Mouse (Mus musculus) heart, adult 2 months (tissue): ENCODE measurements around the gene Nt5c1a. TPM values are rescaled to one million over a fixed set of nuclear protein-coding genes. Genes with fewer than 3 reads are reported as not detected.

Source experiments
- DNase-seq, 2 experiments: peaks; one replicate each; pipeline ENCODE4 v3.0.0; 2021
- H3K27ac ChIP-seq: fragments of 200-600 bp; 2 replicates; pipeline ENCODE4 v1.8.1; 2022
- H3K27me3 ChIP-seq: fragments of 200-500 bp; 2 replicates; pipeline ENCODE4 v1.6.1; 2012; ENCODE audit warnings: mild to moderate bottlenecking, low read length, inconsistent platforms, mixed read lengths; ENCODE audit not compliant: control insufficient read depth, insufficient read depth
- H3K36me3 ChIP-seq: fragments of 200-500 bp; 2 replicates; pipeline ENCODE4 v1.6.1; 2012; ENCODE audit warnings: low read length, inconsistent platforms; ENCODE audit not compliant: control insufficient read depth, insufficient read depth
- H3K4me1 ChIP-seq: fragments of 200-500 bp; 2 replicates; pipeline ENCODE4 v1.6.1; 2011; ENCODE audit warnings: low read length; ENCODE audit not compliant: control insufficient read depth, insufficient read depth
- H3K4me3 ChIP-seq: fragments of 200-600 bp; 2 replicates; pipeline ENCODE4 v1.8.1; 2022
- H3K79me2 ChIP-seq: fragments of 200-500 bp; replicated peaks from 2 replicates; pipeline ENCODE4 v1.6.1; 2012; ENCODE audit warnings: mild to moderate bottlenecking, inconsistent platforms, low read length, moderate library complexity, mixed read lengths; ENCODE audit not compliant: control insufficient read depth, insufficient read depth
- H3K9ac ChIP-seq: fragments of 200-500 bp; 2 replicates; pipeline ENCODE4 v1.6.1; 2012; ENCODE audit warnings: low read depth, mild to moderate bottlenecking, control low read depth, inconsistent platforms, low read length, mixed read lengths
- CTCF ChIP-seq: fragments of 200-600 bp; IDR thresholded peaks from 2 replicates; pipeline ENCODE4 v1.8.1; 2022; ENCODE audit warnings: antibody characterized with exemption, mild to moderate bottlenecking, moderate library complexity
- EP300 ChIP-seq: fragments of 200-500 bp; IDR thresholded peaks from 2 replicates; pipeline ENCODE4 v1.6.1; 2011; ENCODE audit warnings: low read depth, low read length, control low read depth; ENCODE audit not compliant: insufficient read depth
- POLR2A ChIP-seq: fragments of 200-500 bp; IDR thresholded peaks from 2 replicates; pipeline ENCODE4 v1.6.1; 2011; ENCODE audit warnings: mild to moderate bottlenecking, low read depth, low read length, control low read depth; ENCODE audit not compliant: insufficient read depth
- WGBS: fragments of 180-500 bp; shearing (Covaris S2); methylation state at CpG from one replicate; pipeline ENCODE4 v1.1.7; 2018; 5-methylcytosine and 5-hydroxymethylcytosine counted together
- intact Hi-C: fragments of 180-260 bp; cut with DNase I; formaldehyde crosslinking; loops from one replicate; pipeline ENCODE4 v1.15.1; 2025
- polyA plus RNA-seq: library from polyadenylated mRNA; depleted of rRNA; stranded (reverse); fragments of >200 nt; gene quantifications from 2 replicates; pipeline ENCODE4 v1.2.3, GENCODE M21; 2012
- total RNA-seq, 2 experiments: library from RNA; stranded (reverse); gene quantifications; 2 replicates each; pipeline ENCODE4 v1.2.3; 2021

The Nt5c1a gene
- total and polyA plus RNA-seq, 3 experiments = 19.6 to 57.6 (median 50.8) TPM

GRCm38 (mm10) chr4:123227707-123228106 is 26.4 kb downstream of the Nt5c1a start:
- TF ChIP-seq EP300 (no peak), CTCF (no peak), POLR2A (no peak)
- 21% methylated on average over 4 of the region's 4 CpGs for WGBS
- intact Hi-C loops = no loop called here
- peak; percentile 75 to 85 for DNase-seq
- Histone ChIP-seq H3K27me3 (no peaks in the 10 kb centered on the region), H3K4me1 (peaks cover 14% of the 10 kb centered on the region), H3K27ac (peak overlapping the region; percentile 52), H3K36me3 (no peaks in the 10 kb centered on the region), H3K9ac (no peak overlapping the region), H3K4me3 (no peak overlapping the region), H3K79me2 (no peaks in the 10 kb centered on the region)

- intact Hi-C loops = no loop called here
- TF ChIP-seq EP300 (peak; percentile 99), CTCF (no peak), POLR2A (0 out of 2 replicates have a peak, but pooled peaks have one; percentile 20)
- H3K4me1 ChIP-seq = peaks cover 18% of the 10 kb centered on the region
- no peaks in the 10 kb centered on the region for H3K27me3 ChIP-seq
- no peak overlapping the region for H3K4me3 ChIP-seq
- no peak overlapping the region for H3K9ac ChIP-seq
- DNase-seq = peak; percentile 79 to 86
- WGBS = 25% methylated on average over 2 of the region's 2 CpGs
- no peaks in the 10 kb centered on the region for H3K79me2 ChIP-seq
- H3K36me3 ChIP-seq = no peaks in the 10 kb centered on the region
- peak overlapping the region; percentile 52 for H3K27ac ChIP-seq
Observed at GRCm38 (mm10) chr4:123228270-123228669, 27.0 kb downstream of the Nt5c1a start.

- peak; percentile 66 to 73 for DNase-seq
- WGBS = 71% methylated on average over 11 of the region's 11 CpGs
- TF ChIP-seq CTCF = no peak
- TF ChIP-seq POLR2A = no peak
- no peak for TF ChIP-seq EP300
- no peaks in the 10 kb centered on the region for H3K36me3 ChIP-seq
- peaks cover 18% of the 10 kb centered on the region for H3K4me1 ChIP-seq
- peak overlapping the region; percentile 52 for H3K27ac ChIP-seq
- intact Hi-C loops = no loop called here
- no peak overlapping the region for H3K4me3 ChIP-seq
- no peak overlapping the region for H3K9ac ChIP-seq
- H3K79me2 ChIP-seq = no peaks in the 10 kb centered on the region
- no peaks in the 10 kb centered on the region for H3K27me3 ChIP-seq
Observed at GRCm38 (mm10) chr4:123229166-123229565, 27.9 kb downstream of the Nt5c1a start.

- 62% methylated on average over 3 of the region's 3 CpGs for WGBS
- Histone ChIP-seq H3K36me3 (no peaks in the 10 kb centered on the region), H3K9ac (no peak overlapping the region; the same call in 1 of the 2 replicates), H3K27me3 (no peaks in the 10 kb centered on the region), H3K4me1 (peaks cover 17% of the 10 kb centered on the region), H3K27ac (no peak overlapping the region), H3K79me2 (no peaks in the 10 kb centered on the region), H3K4me3 (no peak overlapping the region)
- TF ChIP-seq POLR2A (no peak), CTCF (no peak), EP300 (no peak)
- intact Hi-C loops = no loop called here
- DNase-seq = no peak
Observed at GRCm38 (mm10) chr4:123232841-123233240, 31.5 kb downstream of the Nt5c1a start.

GRCm38 (mm10) chr4:123233492-123234084 is 32.3 kb downstream of the Nt5c1a start, which contains the start of gene Heyl:
Gene Heyl, plus strand, starts transcription at chr4:123233556.
- peak within 1 kb of the TSS; percentile 71 for H3K27ac ChIP-seq
- TF ChIP-seq CTCF (peak; percentile 34), EP300 (no peak), POLR2A (peak; percentile 66)
- H3K36me3 ChIP-seq = no peaks in the 10 kb centered on the region; the same call in 1 of the 2 replicates
- intact Hi-C loops = no loop called here
- 2% methylated on average over 52 of the region's 52 CpGs for WGBS
- H3K4me3 ChIP-seq = peak within 1 kb of the TSS; percentile 51
- no peaks in the 10 kb centered on the region for H3K79me2 ChIP-seq
- H3K4me1 ChIP-seq = peaks cover 14% of the 10 kb centered on the region
- peak; percentile 85 to 87 for DNase-seq
- H3K27me3 ChIP-seq = no peaks in the 10 kb centered on the region
- H3K9ac ChIP-seq = peak within 1 kb of the TSS; percentile 57

GRCm38 (mm10) chr4:123235835-123236430 is 34.6 kb downstream of the Nt5c1a start:
- Histone ChIP-seq H3K9ac (peak overlapping the region; percentile 40), H3K4me1 (peaks cover 14% of the 10 kb centered on the region), H3K79me2 (no peaks in the 10 kb centered on the region), H3K4me3 (peak overlapping the region; percentile 51), H3K27ac (peak overlapping the region; percentile 77), H3K27me3 (no peaks in the 10 kb centered on the region), H3K36me3 (no peaks in the 10 kb centered on the region; the same call in 1 of the 2 replicates)
- WGBS = 73% methylated on average over 9 of the region's 9 CpGs
- intact Hi-C loops = no loop called here
- no peak for DNase-seq
- TF ChIP-seq POLR2A = no peak
- TF ChIP-seq CTCF = no peak
- no peak for TF ChIP-seq EP300
